Mouse (Mus musculus) natural killer cell, adult 2 months (primary cell): ENCODE data around the gene Akr1b3.

ENCODE experiments used
- DNase-seq, 2 experiments: peaks; one replicate each; pipeline ENCODE4 v3.0.0; 2022; ENCODE audit warnings: low spot score in 2 of 2

Gene Akr1b3

DNA sequence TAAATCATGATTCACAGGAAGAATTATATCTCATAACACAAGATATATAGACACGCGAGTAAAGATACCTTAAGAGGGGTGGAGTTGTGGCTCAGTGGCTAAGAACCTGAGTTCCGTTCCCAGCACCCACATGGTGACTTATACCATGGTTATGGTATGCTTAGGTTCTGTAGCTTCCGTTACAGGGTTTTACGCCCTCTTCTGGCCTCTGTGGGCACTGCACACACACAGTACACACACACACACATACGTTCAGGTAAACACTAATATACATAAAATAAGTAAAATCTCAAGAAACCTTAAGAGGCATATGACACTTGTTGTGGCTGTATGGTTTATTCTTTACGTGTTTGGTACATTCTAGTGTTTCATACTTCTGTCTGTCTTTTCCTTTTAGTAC is 4.8 kb upstream of the Akr1b3 start:
- no peak for DNase-seq

GRCm38 (mm10) chr6:34318636-34319035 is 1.4 kb upstream of the Akr1b3 start:
- no peak for DNase-seq

DNA sequence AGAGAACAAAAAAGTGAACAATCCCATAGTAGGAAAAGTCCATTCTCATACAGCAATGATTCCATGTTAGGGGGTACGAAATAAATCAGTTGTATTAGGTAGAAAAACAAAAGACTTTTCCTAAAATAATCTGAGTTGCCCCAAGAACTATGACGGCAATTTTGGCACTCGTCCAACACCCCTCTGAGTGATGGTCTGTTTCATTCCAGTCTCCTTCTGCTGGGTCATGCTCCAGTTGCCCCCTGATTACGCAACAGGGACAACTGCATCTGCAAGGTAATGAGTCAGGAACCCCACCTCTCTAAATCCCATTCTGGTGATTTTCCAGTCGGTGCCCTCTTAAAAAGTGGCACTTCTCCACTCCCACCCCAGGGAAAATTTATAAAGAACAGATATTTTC is 894 bp upstream of the Akr1b3 start:
- DNase-seq: no peak

- DNase-seq: no peak
Measured at GRCm38 (mm10) chr6:34313921-34314320, 3.4 kb downstream of the Akr1b3 start.

DNA sequence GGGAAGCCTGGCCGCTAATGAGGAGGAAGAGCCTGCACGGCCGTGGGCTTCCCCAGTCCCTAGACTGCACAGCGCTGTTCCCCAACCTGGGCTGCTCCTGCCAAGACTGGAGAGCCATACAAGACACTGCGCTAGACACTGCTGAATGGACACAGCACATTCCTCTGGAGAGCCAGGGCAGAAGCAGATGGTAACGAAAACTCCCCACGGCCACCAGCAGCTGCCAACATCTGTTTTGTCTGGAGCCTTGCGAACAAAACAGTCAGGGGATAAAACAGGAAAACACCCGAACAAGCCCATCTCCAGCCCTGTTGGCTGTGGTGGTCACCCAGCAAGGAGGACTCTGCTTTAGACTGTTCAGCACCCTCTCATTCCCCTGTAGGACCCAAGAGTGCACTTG is 3.9 kb downstream of the Akr1b3 start:
- DNase-seq: no peak

DNA sequence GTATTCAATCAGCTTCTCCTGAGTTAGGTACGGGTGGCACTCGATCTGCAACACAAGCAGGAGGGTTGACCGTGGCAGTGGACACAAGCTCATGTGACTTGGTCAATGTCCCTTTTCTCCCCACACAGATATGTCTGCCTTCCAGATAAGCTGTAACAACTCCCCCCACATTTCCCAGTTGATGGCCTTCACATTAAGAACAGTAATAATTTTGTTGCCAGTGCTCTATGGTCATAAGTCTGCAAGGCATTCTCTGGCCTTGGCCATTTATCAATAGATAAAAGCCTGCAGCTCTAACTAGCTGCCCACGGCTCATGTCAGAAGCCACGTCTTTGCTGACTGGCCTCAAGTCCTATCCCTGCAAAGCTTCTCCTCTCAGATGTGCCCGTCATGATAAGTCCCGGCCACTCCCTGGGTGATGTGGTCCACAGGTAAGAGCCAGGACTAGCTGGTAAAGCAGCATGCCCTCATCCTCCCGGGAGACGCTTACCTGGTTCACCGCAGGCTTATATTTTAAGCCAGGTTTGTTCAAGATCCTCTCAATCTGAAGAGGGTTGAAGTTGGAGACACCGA is 7.2 kb downstream of the Akr1b3 start:
- DNase-seq: no peak

GRCm38 (mm10) chr6:34309526-34309925 is 7.8 kb downstream of the Akr1b3 start:
- DNase-seq: no peak

- no peak for DNase-seq
Measured at GRCm38 (mm10) chr6:34306797-34307196, 10.5 kb downstream of the Akr1b3 start.

DNA sequence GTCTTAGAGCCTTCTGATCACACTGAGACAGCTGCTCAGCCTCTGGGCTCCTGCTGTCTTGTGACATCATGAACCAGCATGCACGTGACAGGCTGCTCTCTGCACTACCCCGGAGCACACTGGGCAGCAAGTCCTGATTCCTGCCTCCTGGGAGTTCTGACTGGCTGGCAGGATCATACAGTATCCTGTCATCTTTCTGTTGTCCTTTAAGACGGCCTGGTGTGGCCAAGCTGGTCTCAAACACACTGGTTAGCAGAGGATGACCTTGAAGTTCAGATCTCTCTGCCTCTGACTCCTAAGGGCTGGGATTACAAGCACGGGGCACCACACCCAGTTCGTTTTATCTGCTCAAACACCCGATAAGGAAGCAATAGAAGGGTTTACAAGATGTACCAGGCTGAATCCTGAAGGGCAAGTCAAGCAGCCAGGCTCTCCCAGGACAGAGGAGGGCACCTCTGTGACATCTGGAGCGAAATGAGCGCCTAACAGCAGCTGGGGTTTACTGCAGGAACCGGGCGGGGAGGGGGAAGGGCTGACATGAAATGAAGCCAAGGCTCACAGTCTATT is 12.5 kb downstream of the Akr1b3 start:
- DNase-seq: no peak

DNA sequence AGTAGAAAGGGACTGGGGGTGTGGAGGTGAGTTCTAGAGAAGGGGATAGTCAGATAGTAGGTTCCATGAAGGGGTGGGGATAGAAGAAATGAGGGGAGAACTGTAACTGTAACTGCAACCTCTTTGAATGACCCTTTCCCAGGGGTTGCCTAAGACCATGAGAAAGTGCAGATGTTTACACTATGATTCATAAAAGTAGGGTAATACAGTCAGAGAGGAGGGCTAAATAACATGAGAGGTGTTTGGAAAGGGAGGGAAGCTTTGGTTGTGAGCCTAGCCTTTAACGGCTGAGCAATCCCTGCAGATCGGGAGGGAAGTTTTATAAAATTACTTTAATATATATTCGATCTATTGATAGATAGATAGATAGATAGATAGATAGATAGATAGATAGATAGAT is 20.2 kb downstream of the Akr1b3 start:
- no peak for DNase-seq

GRCm38 (mm10) chr6:34295437-34295836 is 21.8 kb downstream of the Akr1b3 start:
- no peak for DNase-seq

DNA sequence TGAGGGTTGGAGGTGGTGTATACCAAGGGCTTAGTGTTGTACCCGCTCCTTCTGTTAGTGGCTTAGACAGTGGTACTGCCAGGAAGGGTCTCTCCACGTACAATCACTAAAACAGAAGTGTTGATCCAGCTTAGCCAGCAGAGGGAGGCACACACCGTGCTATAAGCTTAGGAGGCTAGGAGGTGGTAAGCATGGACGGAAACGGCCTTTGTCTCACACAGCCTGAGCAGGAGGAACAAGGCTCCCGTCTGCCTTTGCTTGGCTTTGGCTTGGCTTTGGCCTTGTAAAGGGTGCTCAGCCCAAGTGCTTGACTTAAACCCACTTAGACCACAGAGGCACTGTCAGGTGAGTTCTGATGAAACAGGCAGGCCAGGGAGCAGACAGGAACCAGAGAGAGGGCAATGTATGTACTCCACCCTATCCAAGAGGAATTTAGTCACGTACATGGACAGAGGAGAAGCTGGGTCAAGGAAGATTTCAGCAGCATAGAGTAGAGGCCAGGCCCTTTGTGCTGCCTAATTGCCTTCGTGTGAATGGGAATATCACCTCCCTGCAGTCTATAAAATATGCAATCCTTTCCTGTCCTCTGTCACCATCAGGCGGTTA is 24.3 kb downstream of the Akr1b3 start:
- peak; percentile 29 to 63 for DNase-seq

DNA sequence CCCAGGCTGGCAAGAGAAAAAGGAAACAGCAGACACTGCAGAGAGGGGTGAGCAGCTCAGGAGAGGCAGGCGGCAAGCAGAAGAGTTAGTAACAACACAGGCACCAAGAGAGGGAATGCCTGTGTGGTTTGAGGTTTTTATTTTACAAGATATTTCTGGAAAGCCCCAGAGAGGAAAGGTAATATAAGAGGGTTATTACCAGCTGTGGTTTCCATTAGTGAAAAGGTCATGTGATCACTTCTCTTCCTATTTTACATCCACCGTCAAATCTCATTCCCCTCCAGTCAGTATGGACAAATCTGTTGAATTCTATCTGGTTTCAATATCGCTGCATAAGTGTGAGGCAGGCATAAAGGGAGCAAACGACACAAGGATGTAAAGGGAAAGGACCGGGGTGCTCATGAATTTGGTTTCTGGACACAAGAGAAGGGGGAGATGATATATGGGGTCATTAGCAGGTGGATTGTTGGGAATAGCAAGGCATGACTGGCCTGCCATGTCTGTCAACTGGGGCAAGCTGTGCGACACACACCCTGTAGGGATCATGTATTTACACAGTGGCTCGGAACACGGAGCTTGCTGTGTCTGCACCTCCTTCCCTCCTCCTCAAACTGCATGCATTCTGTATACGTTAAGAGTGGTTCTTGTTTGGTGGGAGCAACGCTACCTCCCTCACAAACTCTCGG is 24.9 kb downstream of the Akr1b3 start:
- DNase-seq: no peak

- DNase-seq: no peak
Measured at GRCm38 (mm10) chr6:34290681-34291080, 26.6 kb downstream of the Akr1b3 start.

DNA sequence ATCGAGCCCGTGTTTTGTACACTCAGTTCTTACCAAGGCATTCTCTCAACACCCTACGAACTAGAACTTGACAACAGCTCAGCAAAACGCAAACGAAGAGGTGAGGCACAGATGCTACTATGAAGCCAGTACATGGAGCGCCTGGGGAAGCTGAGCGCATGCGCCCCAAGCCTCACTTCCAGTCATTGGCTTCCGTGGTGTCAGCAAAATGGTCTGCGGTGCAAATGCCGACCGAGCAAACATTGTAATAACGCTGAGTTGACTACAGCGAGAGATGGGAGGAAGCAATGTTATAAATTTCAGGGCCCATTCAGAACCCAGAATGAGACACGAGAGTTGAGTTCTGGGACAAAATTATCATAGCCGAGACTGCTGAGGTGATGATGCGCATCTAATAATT is 27.2 kb downstream of the Akr1b3 start:
- DNase-seq: no peak

- no peak for DNase-seq
Measured at GRCm38 (mm10) chr6:34288098-34288497, 29.2 kb downstream of the Akr1b3 start.

DNA sequence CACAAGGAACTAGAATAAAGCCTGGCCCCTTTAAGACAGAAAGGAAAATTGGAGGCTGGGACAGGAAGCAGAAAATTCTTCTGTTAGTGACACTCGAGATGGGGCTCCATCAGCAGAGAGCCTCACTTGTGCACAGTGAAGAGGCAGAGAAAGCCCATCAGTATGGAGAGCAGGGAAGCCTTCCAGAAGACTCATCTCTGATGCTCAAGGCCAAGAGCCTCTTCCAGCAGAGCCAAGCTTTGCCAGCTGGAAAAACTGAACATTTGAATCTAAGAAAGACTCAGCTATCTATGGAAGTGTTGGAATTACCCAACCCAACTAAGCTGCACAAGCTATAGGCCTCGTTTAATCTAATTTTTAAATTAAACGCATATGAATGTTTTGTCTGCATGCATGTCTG is 30.4 kb downstream of the Akr1b3 start:
- DNase-seq: no peak

GRCm38 (mm10) chr6:34278385-34278784 is 38.9 kb downstream of the Akr1b3 start:
- no peak for DNase-seq

DNA sequence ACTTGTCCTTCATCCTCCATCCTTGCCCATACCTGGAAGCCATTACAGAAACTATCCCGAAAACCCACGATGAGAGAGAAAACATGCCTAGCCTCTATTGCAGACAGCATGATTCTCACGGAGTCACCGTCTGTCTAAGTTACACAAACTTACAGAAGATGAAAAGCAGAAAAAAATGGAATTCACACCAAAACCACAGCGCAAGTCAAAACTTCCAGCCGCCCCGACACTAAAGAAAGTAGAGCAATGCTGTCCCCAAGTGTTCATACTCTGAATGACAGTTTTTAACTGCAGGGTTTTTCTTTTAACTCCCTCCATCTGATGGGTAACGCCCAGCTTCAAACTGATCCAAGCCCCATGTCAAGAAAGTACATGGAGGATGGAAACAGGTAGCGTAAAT is 39.6 kb downstream of the Akr1b3 start:
- DNase-seq: peak; percentile 38 to 53

DNA sequence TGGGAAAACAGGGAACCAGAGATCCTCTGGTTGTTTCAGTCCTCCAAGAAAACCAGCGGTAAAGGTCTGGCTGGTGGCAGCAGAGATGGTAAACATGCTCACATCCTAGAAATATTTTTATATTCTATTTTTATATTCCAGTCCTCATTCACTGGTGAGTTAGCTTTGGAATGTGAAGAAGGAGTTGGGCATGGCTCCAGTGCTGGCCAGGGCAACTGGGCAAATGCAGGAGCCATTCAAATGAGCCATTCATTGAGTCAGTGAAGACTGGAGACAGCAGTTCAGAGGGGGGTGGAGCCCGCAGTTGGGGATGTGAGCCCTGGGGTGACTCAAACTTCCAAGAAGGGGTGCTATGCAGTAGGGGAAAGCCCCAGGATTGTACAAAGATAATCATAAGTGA is 42.9 kb downstream of the Akr1b3 start:
- DNase-seq: no peak

- no peak for DNase-seq
Measured at GRCm38 (mm10) chr6:34273073-34273472, 44.2 kb downstream of the Akr1b3 start.

DNA sequence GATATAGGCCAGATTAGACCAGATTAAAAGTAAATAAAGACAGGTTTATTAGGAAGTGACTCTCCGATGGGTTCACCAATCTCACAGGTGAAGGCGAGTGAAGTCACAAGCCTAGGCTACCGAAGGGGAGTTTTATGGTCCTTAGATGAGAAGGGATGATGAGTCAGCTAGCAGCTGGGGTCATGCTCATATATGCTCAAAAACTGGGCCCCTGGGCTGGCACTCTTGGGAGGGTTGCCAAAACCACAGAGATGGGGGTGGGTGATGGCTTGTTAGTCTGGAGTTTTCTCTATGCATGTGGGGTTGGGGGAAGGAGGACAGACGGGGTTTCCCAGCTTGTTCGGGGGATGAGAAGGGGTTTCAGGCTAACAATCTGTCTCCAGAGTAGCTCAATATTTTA is 44.8 kb downstream of the Akr1b3 start:
- no peak for DNase-seq

- no peak for DNase-seq
Measured at GRCm38 (mm10) chr6:34270717-34271116, 46.6 kb downstream of the Akr1b3 start.
